Mouse (Mus musculus) gastrocnemius, postnatal 10 days (tissue): ENCODE measurements around the gene Gm10647. TPM values are rescaled to one million over a fixed set of nuclear protein-coding genes. Genes with fewer than 3 reads are reported as not detected.
A peak's percentile ranks its signal among the peaks of the same experiment; 100 is the strongest.
"Not testable (repeated sequence)": the region's sequence is repeated elsewhere in the genome, so short reads cannot be mapped to it uniquely, and the experiment has no call there.

Source experiments
- DNase-seq: peaks from one replicate; pipeline ENCODE4 v3.0.0; 2021; ENCODE audit warnings: mixed read lengths
- long read RNA-seq, 2 experiments: library from polyadenylated mRNA; stranded (forward); transcript quantifications; one replicate each; pipeline ENCODE4 v2.0.0; 2021
- total RNA-seq, 2 experiments: library from RNA; stranded (reverse); gene quantifications; 2 replicates each; pipeline ENCODE4 v1.2.3; 2021

The Gm10647 gene
- under 1 TPM; 0.14 to 0.25 TPM for total RNA-seq
- long read RNA-seq, experiment 1, result 0 reads
- long read RNA-seq, experiment 2, result 0 reads

DNA sequence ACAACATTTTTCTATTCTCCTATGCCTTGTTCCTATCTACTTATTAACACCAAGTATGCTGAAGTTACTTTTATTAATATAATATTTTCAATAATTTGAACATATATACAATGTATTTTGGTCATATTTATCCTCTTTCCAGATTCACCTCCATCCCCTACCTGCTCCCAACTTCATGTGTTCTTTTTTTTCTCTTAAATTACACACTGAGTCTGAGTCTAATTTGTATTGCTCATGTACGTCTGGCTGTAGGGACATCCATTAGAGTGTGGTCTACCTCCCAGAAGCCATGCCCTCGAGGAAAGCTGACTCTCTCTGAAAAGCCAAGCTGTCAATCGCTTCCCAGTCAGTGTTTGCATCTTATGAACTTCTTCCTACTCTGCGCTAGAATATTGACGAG, at the start of gene Gm10647:
Gm10647 (plus strand) TSS at position 301 of the 400 bp plus-strand sequence.
- DNase-seq, result no peak

DNA sequence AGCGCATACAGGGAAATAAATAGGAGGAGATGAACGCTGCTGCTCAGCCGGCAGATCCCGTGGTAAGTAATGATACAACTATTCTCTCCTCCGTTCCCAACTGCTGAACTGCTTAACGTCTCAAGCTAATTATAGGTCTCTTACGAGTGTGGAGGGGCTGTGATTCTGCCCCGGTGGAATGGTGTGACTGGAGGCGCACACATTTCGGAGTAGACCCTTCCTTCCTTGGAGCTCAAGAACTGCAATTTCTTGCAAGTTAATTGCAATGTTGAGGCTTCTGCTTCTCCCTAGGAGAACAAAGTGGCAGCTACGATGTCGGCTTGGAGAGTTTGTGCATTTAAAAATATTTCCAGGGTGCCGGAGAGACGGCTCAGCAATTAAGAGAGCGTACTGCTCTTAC, 48.4 kb upstream of the Gm10647 start:
- DNase-seq, result no peak

GRCm38 (mm10) chr9:66752849-66753248, 44.0 kb upstream of the Gm10647 start:
- no peak for DNase-seq

- DNase-seq, result no peak
Observed at GRCm38 (mm10) chr9:66760991-66761390, 35.8 kb upstream of the Gm10647 start.

DNA sequence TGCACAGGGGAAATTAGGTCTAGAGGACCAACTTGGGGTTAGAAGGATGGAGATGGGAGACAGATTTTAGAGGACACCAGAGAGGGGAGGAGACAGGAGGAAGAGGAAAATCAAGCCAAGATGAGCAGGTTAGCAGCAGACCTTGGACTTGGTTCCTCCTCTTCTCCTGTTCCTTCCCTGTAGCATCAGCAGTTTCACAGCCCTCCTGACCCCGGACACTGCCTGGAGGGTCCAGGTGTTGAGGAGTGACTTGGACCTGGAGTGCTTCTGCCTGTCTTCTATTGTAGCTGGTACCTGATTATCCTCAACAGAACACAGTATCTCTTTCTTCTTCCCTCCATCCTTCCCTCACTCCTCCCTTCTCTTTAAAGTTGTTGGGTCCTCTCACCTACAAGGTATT, 28.1 kb upstream of the Gm10647 start:
- no peak for DNase-seq

DNA sequence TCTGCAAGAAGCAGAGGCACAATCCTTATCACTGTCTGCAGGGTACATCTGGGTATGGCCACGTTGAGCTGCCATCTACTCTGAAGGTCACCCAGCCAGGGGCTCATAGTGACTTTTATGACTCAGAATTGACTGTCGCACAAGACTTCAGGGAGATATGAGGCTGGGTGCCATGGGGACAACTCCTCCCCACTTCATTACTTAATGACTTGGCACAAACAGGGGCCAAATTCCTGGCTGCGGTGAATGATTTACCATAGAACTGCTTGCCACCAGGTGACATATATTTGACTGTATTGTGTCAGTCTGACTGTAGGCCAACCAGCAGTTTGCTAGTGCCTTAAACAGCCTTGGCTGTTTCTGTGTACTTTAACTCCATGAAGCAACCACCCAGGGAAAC, 27.6 kb upstream of the Gm10647 start:
- DNase-seq, result no peak

DNA sequence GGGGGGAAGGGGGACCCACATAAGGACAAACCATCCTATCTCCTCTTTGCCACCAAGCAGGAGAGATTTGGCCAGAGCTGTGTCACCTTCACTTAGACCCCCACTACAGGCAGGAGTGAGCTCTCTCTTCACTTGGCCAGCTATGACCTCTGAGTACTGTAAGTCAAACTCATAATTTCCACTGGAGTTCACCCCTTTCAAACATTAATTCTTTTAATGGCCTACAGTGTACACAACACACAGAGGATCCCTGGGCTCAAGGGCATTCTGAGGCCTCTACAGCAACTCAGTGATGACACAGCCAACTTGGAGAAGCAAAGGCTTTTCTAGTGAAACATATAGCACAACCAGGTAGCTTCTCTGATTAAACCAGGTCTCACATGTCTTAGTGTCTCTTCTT, 26.1 kb upstream of the Gm10647 start:
- no peak for DNase-seq

DNA sequence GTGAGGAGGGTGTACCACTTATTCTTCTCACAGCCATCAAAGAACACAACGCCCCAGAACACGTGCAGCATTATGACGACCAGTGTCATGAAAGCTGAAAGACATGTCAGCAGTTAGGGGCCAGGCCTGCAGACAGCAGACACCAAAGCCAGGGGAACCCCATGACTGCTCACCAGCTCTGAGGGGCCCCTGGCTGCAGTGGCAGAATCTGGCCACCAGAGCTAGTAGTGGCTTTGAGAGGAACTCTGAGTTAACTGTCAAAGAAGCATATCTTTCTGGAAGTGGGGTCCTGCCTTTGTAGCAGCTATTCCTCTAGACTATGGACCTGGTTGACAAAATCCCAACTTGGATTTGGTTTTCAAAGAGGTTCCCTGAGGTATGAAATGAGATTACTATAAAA, 12.3 kb upstream of the Gm10647 start:
- not testable (repeated sequence) for DNase-seq

DNA sequence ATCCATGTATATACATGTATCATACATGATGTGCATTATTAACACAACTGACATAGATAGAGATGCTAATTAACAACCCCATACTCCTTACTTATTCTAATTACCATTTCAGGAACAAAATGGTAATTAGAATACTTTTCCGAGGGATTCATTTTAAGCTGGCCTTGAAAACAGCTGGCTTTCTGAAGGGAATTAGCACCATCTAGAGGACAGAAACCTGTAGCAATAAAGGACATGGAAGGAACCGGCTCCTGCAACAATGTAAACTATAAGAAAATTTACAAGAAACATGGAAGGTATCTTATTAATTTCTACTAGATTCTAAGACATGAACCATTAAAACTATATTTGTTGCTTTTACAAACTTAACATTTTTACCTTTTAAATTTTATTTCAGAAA, 9.0 kb upstream of the Gm10647 start:
- no peak for DNase-seq

- DNase-seq, result no peak
Observed at GRCm38 (mm10) chr9:66794629-66795463, 2.0 kb upstream of the Gm10647 start.

GRCm38 (mm10) chr9:66795464-66796324, 1.1 kb upstream of the Gm10647 start, which contains the start of gene Aph1b:
Gene Aph1b, minus strand, starts transcription at chr9:66795490.
- DNase-seq, result peak; percentile 91

DNA sequence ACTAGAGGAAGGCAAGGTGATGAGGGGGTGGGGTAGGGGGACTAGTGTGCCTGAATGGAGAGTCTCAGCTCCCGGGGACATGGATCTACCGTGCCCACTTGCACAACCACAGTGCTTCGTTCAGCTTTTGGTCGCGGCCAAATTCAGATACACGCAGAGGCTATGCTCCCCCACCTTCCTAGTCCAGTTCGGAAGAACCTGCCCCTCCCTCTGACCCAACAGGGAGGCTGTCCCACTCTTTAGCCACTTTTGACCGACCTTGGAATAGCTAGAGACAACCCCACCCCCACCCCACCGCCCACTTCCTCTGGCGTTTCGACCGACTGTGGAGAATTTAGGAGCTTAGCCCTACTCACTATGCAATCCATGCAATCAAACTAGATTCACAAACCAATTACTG, 5.1 kb downstream of the Gm10647 start:
- no peak for DNase-seq

GRCm38 (mm10) chr9:66805951-66806350, 9.1 kb downstream of the Gm10647 start:
- not testable (repeated sequence) for DNase-seq

DNA sequence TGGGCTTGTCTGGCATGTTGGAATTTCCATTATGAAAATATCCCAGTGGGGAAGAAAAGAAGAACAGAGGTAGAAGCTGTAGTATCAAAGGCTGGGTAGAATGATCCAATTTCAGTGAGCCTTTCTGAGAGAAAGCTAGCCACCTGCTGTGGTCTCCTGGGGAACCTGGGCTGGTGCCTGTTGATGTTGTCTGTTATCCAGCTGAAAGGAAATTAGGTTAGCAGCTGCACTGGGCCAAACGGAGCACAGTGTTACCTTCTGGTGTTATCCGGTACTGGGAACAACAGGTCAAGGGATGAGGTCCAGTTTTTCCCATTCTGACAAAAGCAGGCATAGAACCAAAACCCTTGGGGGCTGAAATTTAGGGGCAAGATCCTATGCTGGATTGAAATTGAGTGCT, 16.6 kb downstream of the Gm10647 start:
- no peak for DNase-seq

DNA sequence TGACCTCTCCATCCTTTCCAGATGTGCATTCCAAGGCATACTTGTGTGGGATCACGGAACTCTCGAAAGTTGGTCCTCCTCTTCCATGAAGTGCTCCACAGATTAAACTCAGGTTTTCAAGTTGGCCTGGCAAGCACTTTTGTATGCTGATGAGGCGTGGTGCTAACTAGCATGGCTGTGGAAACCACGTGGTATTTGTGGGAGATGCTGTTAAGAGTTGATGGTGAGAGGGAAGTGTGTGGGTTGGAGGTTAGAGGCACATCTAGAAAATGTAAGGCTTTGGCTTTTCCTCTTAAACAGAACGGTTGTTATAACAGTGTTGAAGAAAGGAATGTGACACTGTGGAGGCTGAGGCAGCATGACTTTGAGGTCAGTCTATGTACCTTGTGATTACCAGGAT, 24.2 kb downstream of the Gm10647 start:
- no peak for DNase-seq

DNA sequence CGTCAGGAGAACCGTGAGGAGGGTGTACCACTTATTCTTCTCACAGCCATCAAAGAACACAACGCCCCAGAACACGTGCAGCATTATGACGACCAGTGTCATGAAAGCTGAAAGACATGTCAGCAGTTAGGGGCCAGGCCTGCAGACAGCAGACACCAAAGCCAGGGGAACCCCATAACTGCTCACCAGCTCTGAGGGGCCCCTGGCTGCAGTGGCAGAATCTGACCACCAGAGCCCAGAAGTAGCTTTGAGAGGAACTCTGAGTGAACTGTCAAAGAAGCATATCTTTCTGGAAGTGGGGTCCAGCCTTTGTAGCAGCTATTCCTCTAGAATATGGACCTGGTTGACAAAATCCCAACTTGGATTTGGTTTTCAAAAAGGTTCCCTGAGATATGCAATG, 25.4 kb downstream of the Gm10647 start:
- not testable (repeated sequence) for DNase-seq

DNA sequence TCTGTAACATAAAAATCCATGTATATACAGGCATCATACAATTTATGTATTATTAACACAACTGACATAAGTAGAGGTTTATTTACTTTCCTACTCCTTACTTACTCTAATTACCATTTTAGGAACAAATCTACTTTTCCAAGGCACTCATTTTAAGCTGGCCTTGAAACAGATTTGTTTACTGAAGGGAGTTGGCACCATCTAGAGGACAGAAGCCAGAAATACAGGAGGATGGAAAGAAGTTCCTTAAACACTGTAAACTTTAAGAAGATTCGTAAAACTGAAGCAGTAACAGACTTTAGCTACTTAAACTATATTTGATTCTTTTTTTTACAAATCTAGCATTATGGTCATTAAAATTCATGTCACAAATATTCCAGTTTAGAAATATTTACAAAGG, 29.2 kb downstream of the Gm10647 start:
- no peak for DNase-seq

DNA sequence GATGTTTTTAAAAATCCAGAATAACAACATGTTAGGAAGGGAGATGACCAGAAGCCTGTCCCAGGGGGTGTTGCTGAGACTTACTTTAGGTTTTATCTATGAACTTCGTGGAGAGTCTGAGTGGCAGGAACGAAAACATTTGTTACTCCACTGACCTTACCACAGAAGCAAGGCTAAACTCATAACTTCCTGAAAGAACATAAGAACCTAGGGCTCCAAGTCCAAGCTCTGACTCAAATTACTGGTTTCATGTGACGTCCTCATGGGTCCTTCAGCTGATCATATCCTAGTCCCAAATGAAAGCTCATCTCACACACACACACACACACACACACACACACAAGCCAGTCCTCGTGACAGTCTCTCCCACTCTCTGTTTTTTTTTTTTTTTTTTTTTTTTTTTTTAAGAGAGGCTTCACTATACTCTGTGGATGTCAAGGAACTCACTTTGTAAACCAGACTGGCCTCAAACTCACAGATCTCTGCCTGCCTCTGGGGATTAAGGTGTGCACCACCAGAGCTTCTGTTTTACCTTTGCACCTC, 35.6 kb downstream of the Gm10647 start:
- no peak for DNase-seq

GRCm38 (mm10) chr9:66833851-66834250, 37.0 kb downstream of the Gm10647 start:
- no peak for DNase-seq

GRCm38 (mm10) chr9:66834318-66835096, 37.7 kb downstream of the Gm10647 start, which contains the start of gene Aph1c:
Gene Aph1c, minus strand, starts transcription at chr9:66834726.
- peak; percentile 96 for DNase-seq

- peak; percentile 39 for DNase-seq
Observed at GRCm38 (mm10) chr9:66835097-66835480, 38.2 kb downstream of the Gm10647 start.

- no peak for DNase-seq
Observed at GRCm38 (mm10) chr9:66846822-66847221, 50.0 kb downstream of the Gm10647 start.
